Mouse (Mus musculus) stomach, postnatal 0 days (tissue): ENCODE measurements around the gene Zfp280d. TPM values are rescaled to one million over a fixed set of nuclear protein-coding genes. Genes with fewer than 3 reads are reported as not detected.

Experiments
- ATAC-seq: fragments of 200-750 bp; cut with Nextera tagmentation; 2 replicates; pipeline ENCODE4 v1.8.0; 2017; ENCODE audit not compliant: low FRiP score, low TSS enrichment
- DNase-seq: peaks from one replicate; pipeline ENCODE4 v3.0.0-alpha.2; 2016; ENCODE audit warnings: low spot score
- H3K27ac ChIP-seq: fragments of 300-500 bp; sonication (generic); replicated peaks from 2 replicates; pipeline ENCODE4 v1.5.1; 2014; ENCODE audit warnings: mild to moderate bottlenecking, control low read depth
- H3K27me3 ChIP-seq: fragments of 300-500 bp; sonication (generic); 2 replicates; pipeline ENCODE4 v1.6.1; 2014; ENCODE audit warnings: low read length; ENCODE audit not compliant: control insufficient read depth, insufficient read depth
- H3K36me3 ChIP-seq: fragments of 300-500 bp; sonication (generic); 2 replicates; pipeline ENCODE4 v1.6.1; 2014; ENCODE audit warnings: low read length, mixed read lengths; ENCODE audit not compliant: control insufficient read depth, insufficient read depth
- H3K4me1 ChIP-seq: fragments of 300-500 bp; sonication (generic); replicated peaks from 2 replicates; pipeline ENCODE4 v1.6.1; 2014; ENCODE audit warnings: antibody characterized with exemption; ENCODE audit not compliant: control insufficient read depth, insufficient read depth
- H3K4me2 ChIP-seq: fragments of 300-500 bp; sonication (generic); replicated peaks from 2 replicates; pipeline ENCODE4 v1.6.1; 2014; ENCODE audit warnings: low read depth, mild to moderate bottlenecking, control low read depth, moderate library complexity
- H3K4me3 ChIP-seq: fragments of 300-500 bp; sonication (generic); 2 replicates; pipeline ENCODE4 v1.5.1; 2014; ENCODE audit warnings: low read depth, low read length, control low read depth
- H3K9ac ChIP-seq: fragments of 300-500 bp; sonication (generic); 2 replicates; pipeline ENCODE4 v1.6.1; 2014; ENCODE audit warnings: mild to moderate bottlenecking, low read length, control low read depth, mixed read lengths
- H3K9me3 ChIP-seq: fragments of 300-500 bp; sonication (generic); 2 replicates; pipeline ENCODE4 v1.6.1; 2016; ENCODE audit warnings: low read length; ENCODE audit not compliant: control insufficient read depth
- CTCF ChIP-seq: IDR thresholded peaks from 2 replicates; pipeline ENCODE4 v1.5.1; 2016; ENCODE audit warnings: antibody characterized with exemption, low read depth, mild to moderate bottlenecking, moderate library complexity
- EP300 ChIP-seq: optimal IDR thresholded peaks from 2 replicates; pipeline ENCODE3; 2016; ENCODE audit warnings: antibody characterized with exemption
- WGBS: fragments of 180-500 bp; shearing (Covaris S2); extraction: QIAGEN DNeasy Blood & Tissue Kit; methylation state at CpG from one replicate; pipeline ENCODE4 v1.1.7; 2014; 5-methylcytosine and 5-hydroxymethylcytosine counted together
- polyA plus RNA-seq: library from polyadenylated mRNA; unstranded; fragments of >200 nt; fragmentation: Nextera tagmentation; extraction: Ambion mirVana; gene quantifications from 2 replicates; pipeline ENCODE4 v1.2.1, GENCODE M21; 2015

Zfp280d gene
- polyA plus RNA-seq, 1 experiment from 2014 or later, result 11.4 TPM

DNA sequence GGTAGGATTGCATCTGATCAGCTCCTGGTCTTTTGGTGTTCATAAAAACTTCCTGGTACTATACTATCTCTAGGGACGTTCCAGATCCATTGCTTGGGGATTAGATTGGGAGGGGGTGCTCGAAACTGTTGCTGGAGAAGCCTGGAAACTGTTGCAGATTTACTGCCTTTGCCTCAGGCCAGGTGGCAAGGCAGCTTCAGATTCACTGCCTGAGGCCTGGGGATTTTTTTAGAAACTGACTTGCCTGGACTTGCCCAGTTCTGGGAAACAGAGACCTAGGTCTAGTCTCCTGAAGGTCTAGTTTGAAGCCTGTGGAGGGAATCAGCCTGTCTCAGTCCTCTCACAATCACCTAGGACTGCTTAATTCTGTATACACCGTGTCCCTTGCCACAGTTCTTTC, 9.8 kb upstream of the Zfp280d start:
- no peak overlapping the region for H3K4me2 ChIP-seq
- no peaks in the 10 kb centered on the region for H3K9me3 ChIP-seq
- 75% methylated on average over 3 of the region's 3 CpGs for WGBS
- TF ChIP-seq CTCF (no peak), EP300 (no peak)
- H3K4me1 ChIP-seq, result no peaks in the 10 kb centered on the region
- no peaks in the 10 kb centered on the region for H3K27me3 ChIP-seq
- no peak overlapping the region for H3K9ac ChIP-seq
- no peaks in the 10 kb centered on the region for H3K36me3 ChIP-seq
- H3K27ac ChIP-seq, result no peak overlapping the region
- no peak for DNase-seq
- no peak overlapping the region for H3K4me3 ChIP-seq
- ATAC-seq, result no peak

DNA sequence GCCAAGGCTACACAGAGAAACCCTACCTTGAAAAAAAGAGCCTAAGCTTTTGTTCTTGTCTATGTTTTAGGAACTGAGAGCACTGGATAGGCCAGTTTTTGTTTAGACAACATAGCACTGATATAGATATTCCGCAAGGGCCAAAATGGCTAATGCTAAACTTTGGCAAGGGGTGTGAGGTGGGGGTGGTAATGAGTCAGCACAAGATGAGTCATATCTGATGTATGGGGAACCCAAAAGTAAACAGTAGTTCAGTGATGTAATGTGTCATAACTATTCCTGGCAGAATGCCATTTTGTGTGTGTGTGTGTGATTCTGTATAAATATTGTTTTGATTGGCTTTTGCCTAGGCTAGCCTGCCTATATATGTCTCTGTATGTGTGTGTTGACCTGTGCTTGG, 4.5 kb upstream of the Zfp280d start:
- Histone ChIP-seq H3K27me3 (no peaks in the 10 kb centered on the region), H3K9ac (no peak overlapping the region), H3K27ac (no peak overlapping the region), H3K9me3 (no peaks in the 10 kb centered on the region), H3K4me3 (no peak overlapping the region), H3K36me3 (no peaks in the 10 kb centered on the region), H3K4me2 (no peak overlapping the region), H3K4me1 (no peaks in the 10 kb centered on the region)
- ATAC-seq (no peak), DNase-seq (no peak)
- 78% methylated on average over 1 of the region's 1 CpGs for WGBS
- TF ChIP-seq EP300, result no peak
- no peak for TF ChIP-seq CTCF

DNA sequence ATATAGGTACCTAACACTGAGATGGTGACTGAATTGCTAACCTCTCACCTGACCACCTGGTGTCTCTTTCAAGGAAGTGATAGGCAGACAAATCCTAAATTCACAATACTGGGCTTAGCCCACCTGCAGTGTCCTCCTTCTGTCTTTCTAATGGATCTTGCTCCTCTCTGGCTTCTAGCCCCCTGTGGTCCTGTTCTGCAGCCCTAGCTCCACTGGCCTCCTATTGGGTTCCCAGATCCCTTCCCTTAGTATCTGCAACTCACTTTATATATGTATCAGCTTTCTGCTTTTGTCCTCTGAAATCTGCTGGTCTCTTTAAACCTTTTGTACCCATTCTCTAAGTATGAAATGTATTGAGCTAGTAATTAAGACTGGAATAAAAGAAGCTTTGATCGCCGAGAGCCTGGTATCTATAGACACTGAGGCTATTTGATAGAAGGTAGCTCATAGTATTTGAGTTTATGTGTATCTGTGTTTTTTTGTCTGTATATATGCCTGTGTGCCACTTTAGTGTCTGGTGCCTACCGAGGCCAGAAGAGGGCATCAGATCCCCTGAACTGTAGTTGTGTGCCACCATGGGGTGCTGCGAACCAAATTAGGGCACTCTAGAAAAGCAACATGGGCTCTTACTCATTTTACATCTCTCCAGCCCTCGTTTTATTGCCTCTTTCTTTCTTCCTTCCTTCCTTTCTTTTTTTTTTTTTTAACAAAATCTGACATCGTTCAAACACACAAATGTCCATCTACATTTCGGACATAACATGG, 832 bp upstream of the Zfp280d start:
- no peak overlapping the region for H3K9ac ChIP-seq
- no peaks in the 10 kb centered on the region for H3K36me3 ChIP-seq
- no peaks in the 10 kb centered on the region for H3K9me3 ChIP-seq
- TF ChIP-seq EP300 (no peak), CTCF (peak; percentile 27; the same call in 1 of the 2 replicates)
- no peaks in the 10 kb centered on the region for H3K27me3 ChIP-seq
- ATAC-seq (no peak), DNase-seq (no peak)
- H3K4me3 ChIP-seq, result no peak overlapping the region
- WGBS, result 88% methylated on average over 7 of the region's 7 CpGs
- H3K4me1 ChIP-seq, result no peaks in the 10 kb centered on the region; the same call in 1 of the 2 replicates
- no peak overlapping the region for H3K4me2 ChIP-seq
- H3K27ac ChIP-seq, result no peak overlapping the region

DNA sequence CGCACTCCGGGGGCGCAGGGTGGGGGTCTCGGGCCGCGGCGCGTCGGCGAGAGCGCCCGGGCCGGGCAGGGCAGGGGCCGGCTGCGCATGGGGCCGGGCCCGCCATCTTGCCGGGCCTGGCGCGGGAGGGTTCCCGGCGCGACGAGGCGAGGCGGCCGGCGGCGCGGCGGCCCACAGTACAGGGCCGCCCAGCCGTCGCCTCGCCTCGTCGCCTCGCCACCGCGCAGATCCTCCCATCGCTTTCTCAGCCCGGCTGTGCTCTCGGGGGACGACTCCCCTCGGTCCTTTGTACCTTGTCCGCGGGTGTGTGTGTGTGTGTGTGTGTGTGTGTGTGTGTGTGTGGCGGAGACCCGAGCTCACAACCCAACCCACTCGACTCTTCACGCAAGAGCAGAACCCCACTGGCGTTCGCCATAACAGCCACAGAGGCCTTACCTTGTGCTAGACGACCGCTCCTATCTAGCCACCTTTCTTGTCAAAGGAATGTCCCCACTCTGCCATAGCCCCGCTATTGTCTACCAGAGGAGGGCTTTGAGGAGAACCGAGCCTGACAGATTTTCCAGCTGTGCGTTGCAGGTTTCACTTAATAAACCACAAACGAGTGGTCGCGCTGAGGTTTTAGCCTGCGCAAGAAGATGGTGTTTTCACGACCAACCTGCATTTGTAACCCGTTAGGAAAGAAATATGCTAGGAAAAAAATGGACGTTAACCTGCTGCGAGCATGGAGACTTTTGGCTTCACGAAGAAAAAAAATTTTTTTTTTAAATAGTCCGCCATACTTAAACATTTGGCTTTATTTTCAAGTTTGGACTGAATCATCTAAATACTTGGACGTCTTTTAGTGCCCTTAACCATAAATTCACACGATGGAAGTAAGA, 680 bp downstream of the Zfp280d start:
- Histone ChIP-seq H3K4me1 (no peaks in the 10 kb centered on the region; the same call in 1 of the 2 replicates), H3K4me3 (peak overlapping the region; percentile 62), H3K4me2 (peak overlapping the region; percentile 67), H3K36me3 (no peaks in the 10 kb centered on the region), H3K27me3 (no peaks in the 10 kb centered on the region), H3K9me3 (no peaks in the 10 kb centered on the region), H3K27ac (peak overlapping the region; percentile 99), H3K9ac (peak overlapping the region; percentile 92)
- ATAC-seq (peak; percentile 86), DNase-seq (peak; percentile 71)
- TF ChIP-seq CTCF (no peak), EP300 (no peak)
- WGBS, result under 1% methylated on average over 70 of the region's 70 CpGs

DNA sequence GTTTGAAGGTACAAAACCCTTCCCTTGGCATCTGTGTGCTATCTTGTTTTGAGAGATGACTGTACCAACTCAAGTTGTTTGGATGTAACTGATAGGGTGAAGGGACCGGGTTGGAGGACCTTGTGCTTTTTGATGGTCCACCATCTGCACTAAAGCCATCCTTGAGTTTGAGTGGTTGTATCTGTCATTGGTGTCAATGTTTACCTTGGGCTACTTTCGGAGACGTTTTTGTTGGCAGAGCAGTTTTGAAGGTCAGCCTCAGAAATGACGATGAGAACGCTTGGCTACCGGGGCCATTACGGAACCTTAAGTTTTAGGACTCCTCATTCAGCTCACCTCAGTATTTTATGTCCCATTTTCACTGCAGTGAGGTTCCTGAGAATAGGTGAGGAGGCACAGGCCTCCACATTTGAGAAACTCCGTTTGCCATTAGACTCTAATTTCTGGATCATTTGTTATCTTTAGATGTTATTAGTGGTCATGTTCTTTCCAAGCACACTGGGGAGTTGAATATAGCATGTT, 1.4 kb downstream of the Zfp280d start:
- ATAC-seq, result no peak
- Histone ChIP-seq H3K4me3 (peak overlapping the region; percentile 62), H3K9ac (peak overlapping the region; percentile 92), H3K4me2 (peak overlapping the region; percentile 67), H3K36me3 (no peaks in the 10 kb centered on the region), H3K9me3 (no peaks in the 10 kb centered on the region), H3K4me1 (no peaks in the 10 kb centered on the region; the same call in 1 of the 2 replicates), H3K27me3 (no peaks in the 10 kb centered on the region), H3K27ac (0 out of 2 replicates have a peak overlapping the region, but pooled peaks have one; percentile 31)
- no peak for DNase-seq
- no peak for TF ChIP-seq EP300
- no peak for TF ChIP-seq CTCF
- 14% methylated on average over 8 of the region's 8 CpGs for WGBS
